Mouse (Mus musculus) brain, embryonic 14.5 days (tissue): ENCODE data around the gene Cbfa2t3. TPM values are rescaled to one million over a fixed set of nuclear protein-coding genes. Genes with fewer than 3 reads are reported as not detected.

Source experiments
- DNase-seq: peaks from one replicate; pipeline ENCODE4 v3.0.0-alpha.2; 2011; ENCODE audit warnings: low read depth
- CTCF ChIP-seq: fragments of 200-500 bp; IDR thresholded peaks from 2 replicates; pipeline ENCODE4 v1.5.1; 2012; ENCODE audit warnings: inconsistent platforms, mild to moderate bottlenecking, moderate library complexity, borderline replicate concordance; ENCODE audit not compliant: insufficient read depth, insufficient read length; ENCODE audit errors: extremely low read depth
- POLR2A ChIP-seq: fragments of 200-500 bp; IDR thresholded peaks from 2 replicates; pipeline ENCODE4 v1.6.1; 2012; ENCODE audit warnings: mild to moderate bottlenecking, inconsistent platforms, borderline replicate concordance; ENCODE audit not compliant: poor library complexity, insufficient read depth, insufficient read length, severe bottlenecking; ENCODE audit errors: extremely low read depth
- polyA plus RNA-seq: library from polyadenylated mRNA; depleted of rRNA; stranded (reverse); fragments of >200 nt; gene quantifications from 2 replicates; pipeline ENCODE4 v1.2.3, GENCODE M21; 2012

Gene Cbfa2t3
- polyA plus RNA-seq, 1 experiment, result 30.2 TPM

DNA sequence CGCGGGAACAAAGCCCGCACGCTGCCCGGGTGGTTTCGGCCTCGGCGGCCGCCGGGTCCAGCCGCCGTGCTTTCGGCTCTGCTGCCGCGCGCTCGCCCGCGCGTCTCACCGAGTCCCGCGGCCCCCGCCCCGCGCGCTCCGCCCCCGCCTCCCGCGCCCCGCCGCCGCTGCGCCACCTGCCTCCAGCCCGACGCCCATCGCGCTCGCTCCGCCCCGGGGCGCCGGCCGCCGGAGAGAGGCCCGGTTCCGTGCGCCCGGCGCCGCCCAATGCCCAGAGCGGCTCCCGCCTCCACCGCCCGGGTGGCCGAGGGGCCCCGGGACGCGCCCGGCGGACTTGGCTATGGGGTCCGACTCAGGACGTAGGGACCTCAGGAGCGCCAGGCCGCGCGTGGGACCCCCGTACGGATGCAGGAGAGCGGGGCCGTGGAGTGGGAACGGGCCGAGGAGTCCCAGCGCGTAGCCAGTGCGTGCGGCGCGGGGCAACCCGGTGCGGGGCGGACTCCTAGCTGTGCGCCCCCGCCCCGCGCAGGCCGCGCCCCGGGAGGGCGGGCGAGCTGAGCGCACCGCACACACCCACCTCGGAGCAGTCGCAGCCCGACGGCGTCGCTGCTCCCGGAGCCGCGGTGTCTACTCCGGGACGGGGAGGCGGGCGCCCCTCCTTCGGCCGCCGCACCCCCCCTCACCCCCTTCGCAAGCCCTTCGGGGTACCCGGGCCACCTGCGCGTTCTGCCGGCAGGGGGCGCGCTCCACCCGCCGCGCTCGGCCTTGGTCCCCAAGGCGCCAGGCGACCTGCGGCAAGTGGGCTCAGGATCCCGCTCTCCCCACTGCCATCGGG lies 20.6 kb downstream of the Cbfa2t3 start:
- TF ChIP-seq POLR2A, result peak; percentile 50; the same call in 1 of the 2 replicates
- peak; percentile 76 for TF ChIP-seq CTCF
- peak; percentile 95 for DNase-seq

GRCm38 (mm10) chr8:122677481-122678021 lies 21.4 kb downstream of the Cbfa2t3 start:
- DNase-seq, result no peak
- no peak for TF ChIP-seq POLR2A

DNA sequence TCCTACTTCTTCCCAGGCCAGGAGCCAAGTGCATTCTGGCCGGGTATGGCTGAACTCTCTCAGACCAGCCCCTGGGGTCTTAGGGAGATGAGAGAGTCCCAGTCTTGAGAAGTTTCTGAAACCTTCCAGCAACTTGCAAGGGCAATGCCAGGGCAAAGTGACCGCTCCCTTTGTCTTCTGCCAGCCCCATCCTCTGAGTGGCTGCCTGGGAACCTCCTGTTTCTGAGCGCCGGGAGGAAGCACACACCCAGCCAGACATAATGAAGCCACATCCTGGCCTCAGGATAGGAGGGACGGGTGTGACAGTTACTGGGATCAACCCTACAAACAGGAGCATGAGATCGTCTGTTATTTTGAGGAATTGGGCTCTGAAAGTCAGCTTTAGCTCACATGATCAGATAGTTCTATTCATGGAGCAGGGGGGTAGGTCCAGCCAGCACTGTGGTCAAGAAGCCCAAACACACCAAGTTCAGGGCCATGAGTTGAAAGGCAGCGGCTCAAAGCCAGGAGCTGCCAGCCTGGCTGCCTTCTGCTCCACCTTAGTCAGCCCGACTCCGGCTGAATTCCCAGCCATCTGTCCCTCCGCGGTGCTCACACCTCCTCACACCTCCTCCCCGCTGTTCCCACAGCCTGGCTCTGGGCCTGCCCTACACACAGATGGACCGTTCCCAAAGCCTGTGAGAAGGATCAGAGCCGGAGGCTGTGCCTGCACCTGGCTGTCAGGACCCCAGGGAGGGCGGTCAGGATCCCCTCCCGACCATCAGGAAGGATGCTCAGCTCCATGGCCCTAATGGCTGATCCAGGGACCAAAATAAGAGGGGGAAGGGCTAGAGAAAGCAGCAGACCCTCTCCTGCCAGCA lies 22.1 kb downstream of the Cbfa2t3 start:
- DNase-seq, result peak; percentile 92
- TF ChIP-seq CTCF (no peak), POLR2A (no peak)

- no peak for TF ChIP-seq POLR2A
- TF ChIP-seq CTCF, result no peak
These were observed 23.1 kb downstream of the Cbfa2t3 start for GRCm38 (mm10) chr8:122675596-122676420.

GRCm38 (mm10) chr8:122674999-122675398 lies 23.9 kb downstream of the Cbfa2t3 start:
- peak; percentile 26 for DNase-seq

More at GRCm38 (mm10) chr8:122675596-122676420, 23.1 kb downstream of the Cbfa2t3 start:
- DNase-seq, result peak; percentile 80

DNA sequence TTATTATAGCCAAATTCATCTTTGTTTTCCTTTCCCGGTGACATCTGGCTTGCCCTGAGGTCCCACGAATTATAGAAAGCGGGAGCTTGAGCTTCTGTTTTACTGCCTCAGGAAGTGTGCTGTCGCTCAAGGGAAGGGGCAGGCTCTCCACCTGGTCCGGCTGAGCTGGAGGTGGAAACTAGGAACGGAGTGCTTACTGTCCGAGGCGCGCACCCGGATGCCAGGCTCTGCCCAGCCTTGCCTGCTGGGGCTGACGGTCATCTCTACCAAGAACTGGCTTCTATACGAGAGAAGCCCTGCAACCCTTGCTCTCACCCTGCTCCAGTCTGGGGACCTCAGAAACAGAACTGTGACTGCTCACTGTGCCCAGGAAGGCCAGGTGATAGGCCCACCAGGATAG lies 24.9 kb downstream of the Cbfa2t3 start:
- no peak for DNase-seq
- TF ChIP-seq CTCF (no peak), POLR2A (no peak)

More at GRCm38 (mm10) chr8:122674999-122675398, 23.9 kb downstream of the Cbfa2t3 start:
- no peak for TF ChIP-seq POLR2A
- TF ChIP-seq CTCF, result peak; percentile 25; the same call in 1 of the 2 replicates

DNA sequence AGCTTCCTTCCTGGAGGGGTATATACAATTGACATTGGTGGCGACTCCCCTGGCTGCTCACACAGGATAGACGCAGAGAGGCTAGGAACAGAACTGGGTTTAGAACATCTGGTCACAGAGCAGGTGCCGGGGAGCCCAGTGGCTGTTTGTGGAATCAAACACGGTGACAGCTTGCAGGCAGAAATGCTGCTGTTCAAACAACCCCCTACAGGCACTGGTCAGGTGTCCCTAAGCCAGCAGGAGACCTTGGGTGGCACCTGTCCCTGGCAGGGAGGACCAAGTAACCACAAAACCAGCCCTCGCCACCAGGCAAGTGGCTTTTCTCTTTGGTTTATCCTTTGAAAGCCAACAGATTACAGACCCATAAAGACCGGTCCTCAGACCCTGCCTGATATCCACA lies 27.0 kb downstream of the Cbfa2t3 start:
- no peak for TF ChIP-seq POLR2A
- no peak for TF ChIP-seq CTCF
- DNase-seq, result no peak

GRCm38 (mm10) chr8:122670718-122671117 lies 28.2 kb downstream of the Cbfa2t3 start:
- DNase-seq, result no peak
- TF ChIP-seq CTCF (no peak), POLR2A (no peak)

DNA sequence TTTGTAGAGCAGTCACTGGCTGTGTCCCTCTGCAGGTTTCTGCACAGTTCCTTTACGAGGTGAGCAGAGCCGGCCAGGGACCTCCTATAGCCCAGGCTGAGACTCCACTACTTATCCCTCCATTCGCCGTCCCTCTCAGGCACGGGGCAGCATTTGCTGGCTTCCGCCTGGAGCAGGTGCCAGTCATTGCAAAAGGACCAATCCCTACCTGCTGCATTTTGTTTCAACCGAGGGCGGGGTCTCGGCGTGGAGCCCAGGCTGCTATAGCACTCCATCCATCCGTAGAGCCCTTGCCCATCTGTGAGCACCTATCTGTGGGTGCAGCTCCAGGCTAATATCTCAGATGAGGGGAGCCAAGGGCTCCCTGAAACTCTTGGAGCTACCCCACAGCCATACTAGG lies 28.9 kb downstream of the Cbfa2t3 start:
- TF ChIP-seq POLR2A (no peak), CTCF (no peak)
- peak; percentile 49 for DNase-seq

DNA sequence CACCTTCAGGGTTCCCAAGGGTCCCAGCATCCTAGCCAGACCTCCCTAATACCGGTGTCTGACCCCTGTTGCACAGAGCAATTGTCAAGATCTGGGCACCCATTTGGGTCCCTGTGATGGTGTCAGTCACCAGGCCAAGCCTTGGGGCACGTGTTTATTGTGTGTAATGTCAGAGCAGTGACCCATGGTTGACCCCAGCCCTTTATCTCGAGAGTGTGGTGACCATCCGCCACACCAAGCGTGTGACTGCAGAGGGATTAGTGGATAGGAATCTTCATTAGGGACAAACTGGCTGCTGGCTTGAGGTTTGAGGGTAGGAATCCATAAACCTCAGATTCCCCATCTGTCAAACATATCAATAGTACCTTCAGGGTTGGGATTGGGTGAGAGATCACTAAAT lies 29.5 kb downstream of the Cbfa2t3 start:
- TF ChIP-seq CTCF (no peak), POLR2A (no peak)
- DNase-seq, result no peak

- no peak for TF ChIP-seq POLR2A
- no peak for TF ChIP-seq CTCF
- peak; percentile 38 for DNase-seq
These were observed 31.1 kb downstream of the Cbfa2t3 start for GRCm38 (mm10) chr8:122667854-122668253.

GRCm38 (mm10) chr8:122666827-122667226 lies 32.1 kb downstream of the Cbfa2t3 start:
- TF ChIP-seq POLR2A (no peak), CTCF (no peak)
- DNase-seq, result peak; percentile 59

DNA sequence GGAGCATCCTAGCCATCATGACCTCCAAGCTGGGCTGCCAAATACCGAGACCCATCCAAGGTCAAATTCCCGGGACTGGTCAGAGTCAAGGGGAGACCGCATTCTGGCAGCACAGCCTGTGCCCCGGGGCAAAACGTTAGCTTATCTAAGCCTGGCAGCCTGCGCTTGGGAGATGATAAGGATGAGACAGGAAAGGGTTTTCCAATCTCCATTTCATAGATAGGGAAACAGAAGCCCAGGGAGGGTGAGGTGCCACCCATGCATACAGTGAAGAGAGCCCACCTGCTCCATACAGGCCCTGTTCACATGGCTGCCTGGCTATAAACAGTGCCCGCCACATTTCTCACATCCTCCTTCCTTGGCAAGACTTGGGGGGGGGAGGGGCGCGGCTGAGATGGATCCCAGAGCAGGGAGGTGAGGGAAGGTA lies 32.6 kb downstream of the Cbfa2t3 start:
- DNase-seq, result peak; percentile 62
- TF ChIP-seq POLR2A (no peak), CTCF (no peak)
